Mouse (Mus musculus) forebrain, embryonic 14.5 days (tissue): ENCODE measurements around the gene Sinhcaf. TPM values are rescaled to one million over a fixed set of nuclear protein-coding genes. Genes with fewer than 3 reads are reported as not detected.
"Not testable (repeated sequence)": the region's sequence is repeated elsewhere in the genome, so short reads cannot be mapped to it uniquely, and the experiment has no call there.

ENCODE experiments used
- ATAC-seq: fragments of 200-750 bp; cut with Nextera tagmentation; 2 replicates; pipeline ENCODE4 v1.8.0; 2017; ENCODE audit warnings: mild to moderate bottlenecking, moderate library complexity
- DNase-seq: peaks from one replicate; pipeline ENCODE4 v3.0.0-alpha.2; 2015; ENCODE audit warnings: low spot score
- H3K27ac ChIP-seq: fragments of 300-500 bp; sonication (generic); 2 replicates; pipeline ENCODE4 v1.5.1; 2014; ENCODE audit warnings: low read depth, mild to moderate bottlenecking, control low read depth, low read length, moderate library complexity
- H3K27me3 ChIP-seq: fragments of 300-500 bp; sonication (generic); replicated peaks from 2 replicates; pipeline ENCODE4 v1.6.1; 2014; ENCODE audit warnings: low read length, control low read depth, mixed read lengths; ENCODE audit not compliant: control insufficient read depth, insufficient read depth
- H3K36me3 ChIP-seq: fragments of 300-500 bp; sonication (generic); 2 replicates; pipeline ENCODE4 v1.6.1; 2014; ENCODE audit warnings: low read length, control low read depth; ENCODE audit not compliant: control insufficient read depth, insufficient read depth
- H3K4me1 ChIP-seq: fragments of 300-500 bp; sonication (generic); 2 replicates; pipeline ENCODE4 v1.6.1; 2014; ENCODE audit warnings: antibody characterized with exemption, low read length, control low read depth; ENCODE audit not compliant: control insufficient read depth, insufficient read depth
- H3K4me2 ChIP-seq: fragments of 300-500 bp; sonication (generic); 2 replicates; pipeline ENCODE4 v1.6.1; 2014; ENCODE audit warnings: mild to moderate bottlenecking, control low read depth, low read length
- H3K4me3 ChIP-seq: fragments of 300-500 bp; sonication (generic); 2 replicates; pipeline ENCODE4 v1.5.1; 2014; ENCODE audit warnings: low read depth, low read length, control low read depth
- H3K9ac ChIP-seq: fragments of 300-500 bp; sonication (generic); 2 replicates; pipeline ENCODE4 v1.6.1; 2014; ENCODE audit warnings: mild to moderate bottlenecking, low read length, control low read depth, moderate library complexity
- H3K9me3 ChIP-seq: fragments of 300-500 bp; sonication (generic); replicated peaks from 2 replicates; pipeline ENCODE4 v1.6.1; 2016; ENCODE audit warnings: low read length, control low read depth, mixed read lengths; ENCODE audit not compliant: control insufficient read depth
- WGBS: fragments of 180-500 bp; shearing (Covaris S2); extraction: QIAGEN DNeasy Blood & Tissue Kit; methylation state at CpG from one replicate; pipeline ENCODE4 v1.1.7; 2014; 5-methylcytosine and 5-hydroxymethylcytosine counted together
- polyA plus RNA-seq: library from polyadenylated mRNA; unstranded; fragments of >200 nt; fragmentation: Nextera tagmentation; extraction: Ambion mirVana; gene quantifications from 2 replicates; pipeline ENCODE4 v1.2.1, GENCODE M21; 2014

Gene Sinhcaf
- 137 and 152 TPM in 2 replicates for polyA plus RNA-seq

- peak within 1 kb of the TSS; percentile 96 for H3K9ac ChIP-seq
- WGBS: 0% methylated on average over 45 of the region's 47 CpGs
- H3K27me3 ChIP-seq: no peaks in the 10 kb centered on the region
- peaks cover 7% of the 10 kb centered on the region for H3K36me3 ChIP-seq
- H3K4me1 ChIP-seq: peaks cover 13% of the 10 kb centered on the region; the same call in 1 of the 2 replicates
- DNase-seq (peak; percentile 99), ATAC-seq (peak; percentile 84)
- H3K27ac ChIP-seq: peak within 1 kb of the TSS; percentile 89
- peak within 1 kb of the TSS; percentile 73 for H3K4me2 ChIP-seq
- H3K4me3 ChIP-seq: peak within 1 kb of the TSS; percentile 98
- H3K9me3 ChIP-seq: no peaks in the 10 kb centered on the region
Observed at GRCm38 (mm10) chr6:148946409-148946742, at the start of gene Sinhcaf. Sinhcaf (minus strand) TSS chr6:148946467.

- no peak overlapping the region for H3K9ac ChIP-seq
- WGBS: 71% methylated on average over 5 of the region's 5 CpGs
- no peaks in the 10 kb centered on the region for H3K27me3 ChIP-seq
- no peak overlapping the region for H3K4me3 ChIP-seq
- H3K4me1 ChIP-seq: peaks cover 8% of the 10 kb centered on the region
- DNase-seq: no peak
- H3K27ac ChIP-seq: no peak overlapping the region
- peaks cover 38% of the 10 kb centered on the region for H3K36me3 ChIP-seq
- no peak for ATAC-seq
- no peak overlapping the region for H3K4me2 ChIP-seq
- no peaks in the 10 kb centered on the region for H3K9me3 ChIP-seq
Observed at GRCm38 (mm10) chr6:148994327-148994999, 48.2 kb upstream of the Sinhcaf start.

GRCm38 (mm10) chr6:148993117-148994077 lies 47.1 kb upstream of the Sinhcaf start:
- Histone ChIP-seq H3K27ac (no peak overlapping the region), H3K4me3 (no peak overlapping the region), H3K27me3 (no peaks in the 10 kb centered on the region), H3K36me3 (peaks cover 34% of the 10 kb centered on the region), H3K4me2 (no peak overlapping the region), H3K9me3 (no peaks in the 10 kb centered on the region), H3K4me1 (peaks cover 8% of the 10 kb centered on the region), H3K9ac (no peak overlapping the region; the same call in 1 of the 2 replicates)
- peak; percentile 74 for ATAC-seq
- WGBS: 12% methylated on average over 9 of the region's 9 CpGs
- peak; percentile 67 for DNase-seq

GRCm38 (mm10) chr6:148992373-148993116 lies 46.3 kb upstream of the Sinhcaf start:
- Histone ChIP-seq H3K4me2 (no peak overlapping the region), H3K4me3 (no peak overlapping the region), H3K36me3 (peaks cover 27% of the 10 kb centered on the region), H3K9me3 (no peaks in the 10 kb centered on the region), H3K9ac (no peak overlapping the region), H3K27ac (no peak overlapping the region), H3K27me3 (no peaks in the 10 kb centered on the region), H3K4me1 (peaks cover 8% of the 10 kb centered on the region)
- no peak for ATAC-seq
- 16% methylated on average over 4 of the region's 4 CpGs for WGBS
- no peak for DNase-seq

- no peak overlapping the region for H3K27ac ChIP-seq
- 29% methylated on average over 6 of the region's 6 CpGs for WGBS
Observed at GRCm38 (mm10) chr6:148991660-148992372, 45.5 kb upstream of the Sinhcaf start.

GRCm38 (mm10) chr6:148989792-148990491 lies 43.7 kb upstream of the Sinhcaf start:
- not testable (repeated sequence) for DNase-seq, H3K27ac ChIP-seq, H3K4me2 ChIP-seq, H3K4me3 ChIP-seq, H3K9me3 ChIP-seq, ATAC-seq, H3K27me3 ChIP-seq, H3K9ac ChIP-seq, H3K4me1 ChIP-seq
- WGBS: 88% methylated on average over 1 of the region's 3 CpGs
- peaks cover 11% of the 10 kb centered on the region; the same call in 1 of the 2 replicates for H3K36me3 ChIP-seq

More at GRCm38 (mm10) chr6:148991660-148992372, 45.5 kb upstream of the Sinhcaf start:
- DNase-seq: peak; percentile 13
- no peak overlapping the region for H3K4me3 ChIP-seq
- ATAC-seq: no peak
- peaks cover 8% of the 10 kb centered on the region for H3K4me1 ChIP-seq
- H3K9ac ChIP-seq: no peak overlapping the region
- peaks cover 21% of the 10 kb centered on the region for H3K36me3 ChIP-seq
- H3K4me2 ChIP-seq: no peak overlapping the region
- no peaks in the 10 kb centered on the region for H3K9me3 ChIP-seq
- no peaks in the 10 kb centered on the region for H3K27me3 ChIP-seq

GRCm38 (mm10) chr6:148986003-148986402 lies 39.7 kb upstream of the Sinhcaf start:
- no peak overlapping the region for H3K9ac ChIP-seq
- peaks cover 6% of the 10 kb centered on the region; the same call in 1 of the 2 replicates for H3K36me3 ChIP-seq
- no peak; the same call in 1 of the 2 replicates for ATAC-seq
- WGBS: 91% methylated on average over 4 of the region's 4 CpGs
- no peaks in the 10 kb centered on the region for H3K4me1 ChIP-seq
- DNase-seq: no peak
- no peak overlapping the region for H3K4me3 ChIP-seq
- H3K9me3 ChIP-seq: no peaks in the 10 kb centered on the region
- no peak overlapping the region for H3K27ac ChIP-seq
- no peaks in the 10 kb centered on the region for H3K27me3 ChIP-seq
- H3K4me2 ChIP-seq: no peak overlapping the region

- Histone ChIP-seq H3K4me1 (no peaks in the 10 kb centered on the region), H3K4me2 (no peak overlapping the region), H3K27me3 (no peaks in the 10 kb centered on the region), H3K4me3 (no peak overlapping the region), H3K9ac (no peak overlapping the region), H3K36me3 (no peaks in the 10 kb centered on the region), H3K27ac (no peak overlapping the region), H3K9me3 (no peaks in the 10 kb centered on the region)
- 66% methylated on average over 2 of the region's 3 CpGs for WGBS
- DNase-seq (no peak), ATAC-seq (no peak)
Observed at GRCm38 (mm10) chr6:148980495-148980894, 34.2 kb upstream of the Sinhcaf start.
